Mouse (Mus musculus) neural tube, embryonic 15.5 days (tissue): ENCODE data around the gene Slc5a3. TPM values are rescaled to one million over a fixed set of nuclear protein-coding genes. Genes with fewer than 3 reads are reported as not detected.
"Not testable (repeated sequence)": the region's sequence is repeated elsewhere in the genome, so short reads cannot be mapped to it uniquely, and the experiment has no call there.

Experiments used
- ATAC-seq: fragments of 200-750 bp; cut with Nextera tagmentation; 2 replicates; pipeline ENCODE4 v1.8.0; 2017; ENCODE audit warnings: mild to moderate bottlenecking, moderate TSS enrichment, moderate library complexity; ENCODE audit not compliant: low FRiP score
- H3K27ac ChIP-seq: fragments of 300-500 bp; sonication (generic); replicated peaks from 2 replicates; pipeline ENCODE4 v1.5.1; 2015; ENCODE audit warnings: mild to moderate bottlenecking, inconsistent platforms
- H3K27me3 ChIP-seq: fragments of 300-500 bp; sonication (generic); replicated peaks from 2 replicates; pipeline ENCODE4 v1.6.1; 2015; ENCODE audit warnings: inconsistent platforms
- H3K36me3 ChIP-seq: fragments of 300-500 bp; sonication (generic); 2 replicates; pipeline ENCODE4 v1.6.1; 2015; ENCODE audit warnings: inconsistent platforms
- H3K4me1 ChIP-seq: fragments of 300-500 bp; sonication (generic); 2 replicates; pipeline ENCODE4 v1.6.1; 2015; ENCODE audit warnings: inconsistent platforms
- H3K4me2 ChIP-seq: fragments of 300-500 bp; sonication (generic); 2 replicates; pipeline ENCODE4 v1.6.1; 2015; ENCODE audit warnings: inconsistent platforms, mild to moderate bottlenecking, moderate library complexity
- H3K4me3 ChIP-seq: fragments of 300-500 bp; sonication (generic); replicated peaks from 2 replicates; pipeline ENCODE4 v1.5.1; 2015; ENCODE audit warnings: mild to moderate bottlenecking, inconsistent platforms
- H3K9ac ChIP-seq: fragments of 300-500 bp; sonication (generic); replicated peaks from 2 replicates; pipeline ENCODE4 v1.6.1; 2015; ENCODE audit warnings: mild to moderate bottlenecking, inconsistent platforms
- H3K9me3 ChIP-seq: fragments of 300-500 bp; sonication (generic); replicated peaks from 2 replicates; pipeline ENCODE4 v1.6.1; 2016; ENCODE audit warnings: inconsistent platforms
- WGBS: fragments of 180-500 bp; shearing (Covaris S2); methylation state at CpG from one replicate; pipeline ENCODE4 v1.1.7; 2015; ENCODE audit warnings: mixed read lengths; 5-methylcytosine and 5-hydroxymethylcytosine counted together
- polyA plus RNA-seq: library from polyadenylated mRNA; unstranded; fragments of >200 nt; fragmentation: Nextera tagmentation; extraction: Ambion mirVana; gene quantifications from 2 replicates; pipeline ENCODE4 v1.2.1, GENCODE M21; 2015

The Slc5a3 gene
- polyA plus RNA-seq, 1 experiment from 2014 or later, result 15.6 TPM

- 93% methylated on average over 8 of the region's 8 CpGs for WGBS
- H3K36me3 ChIP-seq, result peaks cover 25% of the 10 kb centered on the region
- no peak for ATAC-seq
- no peak overlapping the region for H3K4me3 ChIP-seq
- H3K9me3 ChIP-seq, result no peaks in the 10 kb centered on the region
- no peak overlapping the region for H3K27ac ChIP-seq
- no peak overlapping the region for H3K4me2 ChIP-seq
- H3K27me3 ChIP-seq, result no peaks in the 10 kb centered on the region
- H3K9ac ChIP-seq, result no peak overlapping the region
- H3K4me1 ChIP-seq, result no peaks in the 10 kb centered on the region
Observed at GRCm38 (mm10) chr16:92076797-92077196, 18.7 kb downstream of the Slc5a3 start.

GRCm38 (mm10) chr16:92083771-92084453, 25.8 kb downstream of the Slc5a3 start:
- no peak overlapping the region for H3K9ac ChIP-seq
- H3K4me1 ChIP-seq, result no peaks in the 10 kb centered on the region; the same call in 1 of the 2 replicates
- no peak for ATAC-seq
- WGBS, result 73% methylated on average over 10 of the region's 10 CpGs
- no peak overlapping the region for H3K4me3 ChIP-seq
- no peak overlapping the region for H3K4me2 ChIP-seq
- H3K27me3 ChIP-seq, result no peaks in the 10 kb centered on the region
- no peaks in the 10 kb centered on the region for H3K9me3 ChIP-seq
- peaks cover 9% of the 10 kb centered on the region; the same call in 1 of the 2 replicates for H3K36me3 ChIP-seq
- H3K27ac ChIP-seq, result no peak overlapping the region

GRCm38 (mm10) chr16:92089225-92089624, 31.1 kb downstream of the Slc5a3 start:
- H3K27ac ChIP-seq, result no peak overlapping the region
- WGBS, result 62% methylated on average over 3 of the region's 3 CpGs
- H3K9ac ChIP-seq, result no peak overlapping the region
- H3K4me1 ChIP-seq, result no peaks in the 10 kb centered on the region
- no peaks in the 10 kb centered on the region for H3K9me3 ChIP-seq
- H3K4me2 ChIP-seq, result no peak overlapping the region
- no peaks in the 10 kb centered on the region for H3K36me3 ChIP-seq
- no peak overlapping the region for H3K4me3 ChIP-seq
- no peak for ATAC-seq
- H3K27me3 ChIP-seq, result no peaks in the 10 kb centered on the region

GRCm38 (mm10) chr16:92091876-92092275, 33.8 kb downstream of the Slc5a3 start:
- Histone ChIP-seq H3K4me1 (no peaks in the 10 kb centered on the region), H3K36me3 (no peaks in the 10 kb centered on the region), H3K9me3 (no peaks in the 10 kb centered on the region), H3K9ac (no peak overlapping the region), H3K4me2 (no peak overlapping the region), H3K27me3 (no peaks in the 10 kb centered on the region), H3K4me3 (no peak overlapping the region), H3K27ac (no peak overlapping the region)
- WGBS, result 78% methylated on average over 5 of the region's 5 CpGs
- ATAC-seq, result no peak

GRCm38 (mm10) chr16:92098351-92099051, 40.4 kb downstream of the Slc5a3 start:
- H3K9me3 ChIP-seq, result no peaks in the 10 kb centered on the region
- H3K27ac ChIP-seq, result no peak overlapping the region
- no peak for ATAC-seq
- H3K27me3 ChIP-seq, result no peaks in the 10 kb centered on the region
- H3K4me1 ChIP-seq, result peaks cover 24% of the 10 kb centered on the region
- no peak overlapping the region for H3K9ac ChIP-seq
- no peak overlapping the region for H3K4me3 ChIP-seq
- WGBS, result 55% methylated on average over 10 of the region's 10 CpGs
- H3K36me3 ChIP-seq, result peaks cover 10% of the 10 kb centered on the region; the same call in 1 of the 2 replicates
- no peak overlapping the region for H3K4me2 ChIP-seq

GRCm38 (mm10) chr16:92099598-92099997, 41.5 kb downstream of the Slc5a3 start:
- Histone ChIP-seq H3K4me2 (no peak overlapping the region), H3K4me1 (peaks cover 24% of the 10 kb centered on the region), H3K27ac (0 out of 2 replicates have a peak overlapping the region, but pooled peaks have one; percentile 1), H3K27me3 (no peaks in the 10 kb centered on the region), H3K9me3 (no peaks in the 10 kb centered on the region), H3K36me3 (peaks cover 10% of the 10 kb centered on the region; the same call in 1 of the 2 replicates), H3K4me3 (no peak overlapping the region), H3K9ac (no peak overlapping the region)
- 86% methylated on average over 16 of the region's 16 CpGs for WGBS
- no peak for ATAC-seq

- peaks cover 24% of the 10 kb centered on the region for H3K4me1 ChIP-seq
- ATAC-seq, result peak; percentile 65; the same call in 1 of the 2 replicates
- no peaks in the 10 kb centered on the region for H3K9me3 ChIP-seq
- 0 out of 2 replicates have a peak overlapping the region, but pooled peaks have one; percentile 1 for H3K27ac ChIP-seq
- no peak overlapping the region for H3K4me2 ChIP-seq
- WGBS, result 48% methylated on average over 4 of the region's 4 CpGs
- peaks cover 10% of the 10 kb centered on the region; the same call in 1 of the 2 replicates for H3K36me3 ChIP-seq
- H3K4me3 ChIP-seq, result no peak overlapping the region
- no peaks in the 10 kb centered on the region for H3K27me3 ChIP-seq
- H3K9ac ChIP-seq, result no peak overlapping the region
Observed at GRCm38 (mm10) chr16:92100111-92100510, 42.0 kb downstream of the Slc5a3 start.

GRCm38 (mm10) chr16:92102115-92102514, 44.0 kb downstream of the Slc5a3 start:
- Histone ChIP-seq H3K9ac (no peak overlapping the region), H3K27ac (no peak overlapping the region), H3K36me3 (peaks cover 10% of the 10 kb centered on the region; the same call in 1 of the 2 replicates), H3K27me3 (no peaks in the 10 kb centered on the region), H3K4me3 (no peak overlapping the region), H3K4me2 (no peak overlapping the region), H3K4me1 (peaks cover 24% of the 10 kb centered on the region), H3K9me3 (no peaks in the 10 kb centered on the region)
- no peak for ATAC-seq
- WGBS, result 76% methylated on average over 5 of the region's 5 CpGs

- 98% methylated on average over 6 of the region's 7 CpGs for WGBS
- not testable (repeated sequence) for H3K4me2 ChIP-seq, H3K9ac ChIP-seq, ATAC-seq, H3K9me3 ChIP-seq, H3K4me3 ChIP-seq, H3K27ac ChIP-seq, H3K27me3 ChIP-seq, H3K36me3 ChIP-seq
- peaks cover 24% of the 10 kb centered on the region for H3K4me1 ChIP-seq
Observed at GRCm38 (mm10) chr16:92102931-92103330, 44.8 kb downstream of the Slc5a3 start.

- Histone ChIP-seq H3K4me2 (no peak overlapping the region), H3K27me3 (no peaks in the 10 kb centered on the region), H3K4me1 (peaks cover 18% of the 10 kb centered on the region), H3K9me3 (no peaks in the 10 kb centered on the region), H3K9ac (no peak overlapping the region), H3K27ac (0 out of 2 replicates have a peak overlapping the region, but pooled peaks have one; percentile 10), H3K4me3 (no peak overlapping the region), H3K36me3 (peaks cover 10% of the 10 kb centered on the region; the same call in 1 of the 2 replicates)
- peak; percentile 58; the same call in 1 of the 2 replicates for ATAC-seq
- WGBS, result 28% methylated on average over 9 of the region's 9 CpGs
Observed at GRCm38 (mm10) chr16:92103572-92104331, 45.6 kb downstream of the Slc5a3 start.

GRCm38 (mm10) chr16:92104332-92104590, 46.1 kb downstream of the Slc5a3 start:
- no peak for ATAC-seq
- no peak overlapping the region for H3K27ac ChIP-seq
- no peak overlapping the region for H3K9ac ChIP-seq
- H3K9me3 ChIP-seq, result no peaks in the 10 kb centered on the region
- WGBS, result 81% methylated on average over 2 of the region's 2 CpGs
- H3K4me1 ChIP-seq, result peaks cover 13% of the 10 kb centered on the region
- no peak overlapping the region for H3K4me3 ChIP-seq
- H3K36me3 ChIP-seq, result peaks cover 10% of the 10 kb centered on the region; the same call in 1 of the 2 replicates
- H3K4me2 ChIP-seq, result no peak overlapping the region
- no peaks in the 10 kb centered on the region for H3K27me3 ChIP-seq
